Mouse (Mus musculus) neural tube, embryonic 14.5 days (tissue): Measurements from ENCODE around the gene Rab19. TPM values are rescaled to one million over a fixed set of nuclear protein-coding genes. Genes with fewer than 3 reads are reported as not detected.
"Not testable (repeated sequence)": the region's sequence is repeated elsewhere in the genome, so short reads cannot be mapped to it uniquely, and the experiment has no call there.

Experiments
- ATAC-seq: fragments of 200-750 bp; cut with Nextera tagmentation; 2 replicates; pipeline ENCODE4 v1.8.0; 2017; ENCODE audit warnings: low read depth, mild to moderate bottlenecking, moderate TSS enrichment, moderate library complexity
- H3K27ac ChIP-seq: fragments of 300-500 bp; sonication (generic); 2 replicates; pipeline ENCODE4 v1.5.1; 2014; ENCODE audit warnings: low read depth, mild to moderate bottlenecking, control low read depth, low read length, moderate library complexity, mixed read lengths
- H3K27me3 ChIP-seq: fragments of 300-500 bp; sonication (generic); 2 replicates; pipeline ENCODE4 v1.6.1; 2014; ENCODE audit warnings: low read length; ENCODE audit not compliant: control insufficient read depth, insufficient read depth
- H3K36me3 ChIP-seq: fragments of 300-500 bp; sonication (generic); 2 replicates; pipeline ENCODE4 v1.6.1; 2014; ENCODE audit warnings: low read length, mixed read lengths; ENCODE audit not compliant: control insufficient read depth, insufficient read depth
- H3K4me1 ChIP-seq: fragments of 300-500 bp; sonication (generic); 2 replicates; pipeline ENCODE4 v1.6.1; 2014; ENCODE audit warnings: low read length; ENCODE audit not compliant: control insufficient read depth, insufficient read depth
- H3K4me2 ChIP-seq: fragments of 300-500 bp; sonication (generic); 2 replicates; pipeline ENCODE4 v1.6.1; 2014; ENCODE audit warnings: mild to moderate bottlenecking, low read depth, low read length, control low read depth
- H3K4me3 ChIP-seq: fragments of 300-500 bp; sonication (generic); 2 replicates; pipeline ENCODE4 v1.5.1; 2014; ENCODE audit warnings: low read depth, low read length, control low read depth, mixed read lengths
- H3K9ac ChIP-seq: fragments of 300-500 bp; sonication (generic); replicated peaks from 2 replicates; pipeline ENCODE4 v1.6.1; 2014; ENCODE audit warnings: low read depth, mild to moderate bottlenecking, control low read depth, low read length, mixed read lengths
- H3K9me3 ChIP-seq: fragments of 300-500 bp; sonication (generic); 2 replicates; pipeline ENCODE4 v1.6.1; 2016; ENCODE audit warnings: low read length; ENCODE audit not compliant: control insufficient read depth
- WGBS: fragments of 180-500 bp; shearing (Covaris S2); extraction: QIAGEN DNeasy Blood & Tissue Kit; methylation state at CpG from one replicate; pipeline ENCODE4 v1.1.7; 2014; 5-methylcytosine and 5-hydroxymethylcytosine counted together
- polyA plus RNA-seq: library from polyadenylated mRNA; unstranded; fragments of >200 nt; fragmentation: Nextera tagmentation; extraction: Ambion mirVana; gene quantifications from 2 replicates; pipeline ENCODE4 v1.2.1, GENCODE M21; 2014

Rab19 gene
- polyA plus RNA-seq, 1 experiment from 2014 or later, result not detected

DNA sequence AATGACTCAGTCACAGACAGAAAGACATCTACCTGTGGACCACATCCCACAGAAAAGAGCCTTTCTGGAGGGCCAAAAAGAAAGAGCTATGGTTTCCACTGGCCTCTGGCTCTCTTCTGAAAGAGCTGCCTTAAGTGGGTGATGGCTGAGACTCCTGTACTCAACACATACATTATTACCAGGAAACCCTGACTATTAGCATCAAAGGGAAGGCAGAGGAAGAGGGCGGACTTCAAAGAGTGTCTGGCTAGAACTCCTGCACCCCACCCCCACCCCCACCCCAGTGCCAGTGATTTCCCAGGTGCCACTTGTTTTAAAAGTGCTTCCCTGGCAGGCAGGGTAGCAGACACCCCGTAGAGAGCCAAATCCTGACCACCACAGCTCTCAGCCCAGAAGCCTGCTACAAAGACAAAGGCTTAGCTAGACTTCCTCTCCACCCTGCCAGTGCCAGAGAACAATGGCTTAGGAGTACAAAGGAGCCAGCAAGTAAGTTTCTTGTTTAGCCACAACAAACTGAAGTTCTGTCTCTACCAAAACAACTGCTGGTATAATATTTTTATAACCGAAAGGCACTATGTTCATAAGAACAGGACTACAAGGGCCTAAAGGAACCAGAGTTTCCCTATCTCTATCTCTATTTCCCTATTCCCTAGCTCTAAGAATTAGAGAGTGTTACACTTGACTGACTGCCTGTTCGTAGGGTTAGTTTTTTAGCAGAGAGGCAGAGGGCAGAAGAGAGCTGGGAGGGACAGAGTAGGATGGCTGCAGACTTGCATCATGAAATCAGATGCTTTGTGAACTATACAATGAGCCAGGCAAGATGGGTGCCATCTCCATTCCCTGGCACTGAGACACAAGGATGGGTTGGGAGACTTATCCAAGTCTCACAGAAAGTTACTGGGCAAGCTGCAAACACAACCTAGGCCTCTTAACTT is 32.8 kb upstream of the Rab19 start:
- 14% methylated on average over 4 of the region's 4 CpGs for WGBS
- no peak overlapping the region for H3K4me2 ChIP-seq
- peak overlapping the region; percentile 40; the same call in 1 of the 2 replicates for H3K27ac ChIP-seq
- no peak overlapping the region for H3K9ac ChIP-seq
- peaks cover 15% of the 10 kb centered on the region for H3K4me1 ChIP-seq
- peaks cover 35% of the 10 kb centered on the region for H3K36me3 ChIP-seq
- no peak overlapping the region for H3K4me3 ChIP-seq
- no peaks in the 10 kb centered on the region for H3K27me3 ChIP-seq
- no peak for ATAC-seq
- H3K9me3 ChIP-seq, result no peaks in the 10 kb centered on the region

DNA sequence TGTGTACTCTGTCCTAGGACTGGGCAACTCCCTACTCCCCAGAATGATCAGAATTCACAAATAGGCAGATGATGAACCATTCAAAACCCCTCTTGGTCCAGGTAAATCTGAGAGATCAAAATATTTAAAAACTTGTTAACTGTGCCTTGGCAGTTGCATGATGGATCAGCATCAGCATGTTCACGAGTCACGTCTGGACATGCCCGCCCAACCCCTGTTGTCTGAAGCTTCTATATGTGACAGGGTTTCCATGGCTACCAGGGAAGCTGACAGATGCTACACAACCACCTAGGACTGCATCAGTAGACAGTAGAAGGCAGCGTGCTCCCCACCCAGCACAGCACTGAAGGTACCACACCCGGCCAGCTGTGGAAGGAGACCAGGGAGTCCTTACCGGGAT is 32.0 kb upstream of the Rab19 start:
- no peak for ATAC-seq
- 52% methylated on average over 6 of the region's 6 CpGs for WGBS
- Histone ChIP-seq H3K4me2 (no peak overlapping the region), H3K36me3 (peaks cover 35% of the 10 kb centered on the region), H3K27ac (no peak overlapping the region), H3K27me3 (no peaks in the 10 kb centered on the region), H3K4me1 (peaks cover 15% of the 10 kb centered on the region), H3K4me3 (no peak overlapping the region), H3K9me3 (no peaks in the 10 kb centered on the region), H3K9ac (no peak overlapping the region)

DNA sequence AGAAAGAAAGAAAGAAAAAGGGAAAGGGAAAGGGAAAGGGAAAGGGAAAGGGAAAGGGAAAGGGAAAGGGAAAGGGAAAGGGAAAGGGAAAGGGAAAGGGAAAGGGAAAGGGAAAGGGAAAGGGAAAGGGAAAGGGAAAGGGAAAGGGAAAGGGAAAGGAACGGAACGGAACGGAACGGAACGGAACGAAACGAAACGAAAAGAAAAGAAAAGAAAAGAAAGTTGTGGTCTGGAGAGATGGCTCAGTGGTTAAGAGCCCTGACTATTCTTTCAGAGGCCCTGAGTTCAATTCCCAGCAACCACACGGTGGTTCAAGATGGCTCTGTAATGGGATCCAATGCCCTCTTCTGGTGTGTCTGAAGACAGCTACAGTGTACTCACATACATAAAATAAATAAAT is 21.8 kb upstream of the Rab19 start:
- ATAC-seq, H3K4me3 ChIP-seq, H3K27me3 ChIP-seq, H3K4me1 ChIP-seq, H3K9ac ChIP-seq, H3K9me3 ChIP-seq, H3K4me2 ChIP-seq, H3K27ac ChIP-seq: not testable (repeated sequence)
- peaks cover 30% of the 10 kb centered on the region for H3K36me3 ChIP-seq
- 98% methylated on average over 9 of the region's 9 CpGs for WGBS

DNA sequence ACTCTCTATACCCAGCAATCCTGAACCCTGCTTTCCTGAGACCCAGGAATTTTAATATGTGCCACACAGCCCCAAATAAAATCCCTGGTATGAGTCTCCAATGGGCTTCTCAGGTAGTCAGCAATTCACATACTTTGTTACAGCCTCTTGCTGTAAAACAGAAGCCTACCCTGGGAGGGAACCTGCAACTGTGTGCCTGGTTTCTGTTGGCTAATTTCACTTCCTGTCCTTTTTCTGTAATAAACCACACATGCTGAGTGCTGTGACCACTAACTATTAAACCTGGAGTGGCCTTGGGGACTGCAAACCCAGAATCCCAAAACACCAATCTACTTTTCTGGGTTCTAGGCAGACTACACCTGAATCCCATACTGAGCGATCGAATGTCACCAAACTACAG is 18.3 kb upstream of the Rab19 start:
- Histone ChIP-seq H3K36me3 (peaks cover 17% of the 10 kb centered on the region), H3K9me3 (no peaks in the 10 kb centered on the region), H3K4me3 (no peak overlapping the region), H3K27me3 (no peaks in the 10 kb centered on the region), H3K27ac (no peak overlapping the region), H3K9ac (no peak overlapping the region), H3K4me2 (no peak overlapping the region), H3K4me1 (no peaks in the 10 kb centered on the region)
- WGBS, result 97% methylated on average over 2 of the region's 2 CpGs
- ATAC-seq, result no peak

DNA sequence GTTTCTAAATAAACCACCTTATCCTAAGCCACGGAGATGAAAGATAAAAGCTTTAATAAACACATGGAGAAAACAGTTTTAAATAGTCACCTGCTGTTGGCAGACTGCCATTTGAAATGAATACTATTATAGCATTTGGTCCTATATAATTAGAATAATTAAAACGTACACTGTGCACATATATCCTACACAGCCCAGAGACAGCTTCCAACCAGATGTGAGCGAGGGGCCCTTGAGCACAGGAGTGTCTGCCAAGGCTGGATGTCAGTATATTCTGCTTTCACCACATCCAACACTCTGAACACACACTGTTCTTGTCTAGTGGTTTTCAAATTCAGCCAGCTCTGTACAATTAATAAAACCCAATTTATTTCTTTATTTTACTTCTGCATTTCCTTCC is 11.3 kb upstream of the Rab19 start:
- Histone ChIP-seq H3K27me3 (no peaks in the 10 kb centered on the region), H3K4me1 (0 out of 2 replicates have a peak, but pooled peaks cover 4% of the 10 kb centered on the region), H3K9me3 (no peaks in the 10 kb centered on the region), H3K9ac (no peak overlapping the region), H3K27ac (no peak overlapping the region), H3K4me2 (no peak overlapping the region), H3K4me3 (no peak overlapping the region), H3K36me3 (peaks cover 3% of the 10 kb centered on the region)
- 70% methylated on average over 3 of the region's 3 CpGs for WGBS
- peak; percentile 54; the same call in 1 of the 2 replicates for ATAC-seq

DNA sequence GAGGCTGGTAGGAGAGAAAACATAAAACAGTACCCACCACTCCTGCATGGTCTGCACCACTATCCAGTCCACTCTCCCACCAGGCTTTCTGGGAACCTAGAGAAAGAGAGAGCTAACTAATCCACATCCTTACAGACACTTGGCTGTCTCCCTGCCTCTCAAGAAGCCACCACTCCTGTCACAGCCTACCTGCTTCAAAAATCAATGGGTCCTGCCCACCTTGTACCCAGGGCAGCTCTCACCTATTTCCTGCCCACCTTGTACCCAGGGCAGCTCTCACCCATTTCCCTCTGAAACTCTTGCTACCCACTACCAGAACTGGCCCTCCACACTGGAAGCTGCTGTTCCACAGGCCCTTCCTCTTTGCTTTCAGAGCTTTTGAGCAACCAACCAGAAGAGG is 8.9 kb upstream of the Rab19 start:
- Histone ChIP-seq H3K9ac (no peak overlapping the region), H3K27ac (no peak overlapping the region), H3K27me3 (no peaks in the 10 kb centered on the region), H3K4me2 (no peak overlapping the region), H3K4me3 (no peak overlapping the region), H3K4me1 (peaks cover 11% of the 10 kb centered on the region; the same call in 1 of the 2 replicates), H3K9me3 (no peaks in the 10 kb centered on the region), H3K36me3 (no peaks in the 10 kb centered on the region)
- ATAC-seq, result no peak

DNA sequence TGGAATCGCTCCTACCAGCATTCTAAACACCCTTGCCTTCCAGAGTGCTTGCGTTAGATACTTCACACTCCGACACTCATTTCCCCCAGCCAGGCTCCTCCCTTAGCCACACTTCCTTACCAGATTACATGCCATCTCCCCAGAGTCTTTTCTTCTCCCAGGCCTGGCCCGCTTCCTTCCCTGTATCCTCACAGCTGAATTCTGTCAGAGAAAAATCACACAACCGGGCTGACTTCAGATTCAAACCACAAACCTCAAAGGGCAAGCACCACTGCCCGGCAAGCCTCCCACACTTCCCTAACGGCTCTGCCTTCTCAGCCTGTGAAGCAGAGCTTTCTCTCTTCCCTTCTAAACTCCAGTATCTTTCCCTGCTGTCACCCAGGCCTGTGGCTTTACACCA is 8.2 kb upstream of the Rab19 start:
- H3K4me3 ChIP-seq, result no peak overlapping the region
- no peaks in the 10 kb centered on the region for H3K27me3 ChIP-seq
- 45% methylated on average over 7 of the region's 7 CpGs for WGBS
- no peaks in the 10 kb centered on the region for H3K9me3 ChIP-seq
- no peak overlapping the region for H3K9ac ChIP-seq
- H3K4me2 ChIP-seq, result no peak overlapping the region
- ATAC-seq, result no peak
- H3K4me1 ChIP-seq, result peaks cover 11% of the 10 kb centered on the region; the same call in 1 of the 2 replicates
- H3K36me3 ChIP-seq, result no peaks in the 10 kb centered on the region
- H3K27ac ChIP-seq, result no peak overlapping the region

DNA sequence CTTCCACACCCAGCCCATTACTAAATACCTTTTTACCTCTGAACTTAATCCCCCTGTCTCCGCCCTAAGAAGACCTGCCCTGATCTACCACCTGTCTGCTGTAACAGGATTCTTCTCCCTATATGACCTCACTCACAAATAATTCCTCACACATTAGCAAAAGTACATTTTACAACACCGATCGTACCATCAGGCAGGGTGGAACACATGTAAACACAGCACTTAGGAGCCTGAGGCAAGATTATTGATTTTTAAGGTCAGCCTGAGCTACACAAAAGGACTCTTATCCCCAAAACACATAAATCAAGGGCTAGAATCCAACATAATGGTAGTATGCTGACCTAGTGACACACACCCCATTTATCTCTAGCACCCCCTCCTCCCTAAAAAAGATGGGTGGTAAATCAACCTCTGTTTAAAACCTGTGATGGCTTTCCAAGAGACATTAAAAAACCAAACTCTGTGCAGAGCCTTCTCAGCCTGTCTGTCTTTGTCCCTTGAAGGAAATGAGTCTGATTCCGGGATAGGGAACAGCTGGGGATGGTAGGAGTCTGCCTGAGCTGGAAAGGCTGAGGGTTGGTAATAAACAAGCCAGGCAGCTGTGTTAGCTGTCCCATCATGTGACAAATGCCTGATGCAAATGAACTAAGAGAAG is 7.5 kb upstream of the Rab19 start:
- no peak overlapping the region for H3K27ac ChIP-seq
- H3K4me2 ChIP-seq, result no peak overlapping the region
- no peaks in the 10 kb centered on the region for H3K27me3 ChIP-seq
- H3K4me3 ChIP-seq, result no peak overlapping the region
- 25% methylated on average over 4 of the region's 4 CpGs for WGBS
- H3K9me3 ChIP-seq, result no peaks in the 10 kb centered on the region
- H3K9ac ChIP-seq, result no peak overlapping the region
- no peaks in the 10 kb centered on the region for H3K36me3 ChIP-seq
- no peak for ATAC-seq
- peaks cover 11% of the 10 kb centered on the region; the same call in 1 of the 2 replicates for H3K4me1 ChIP-seq

DNA sequence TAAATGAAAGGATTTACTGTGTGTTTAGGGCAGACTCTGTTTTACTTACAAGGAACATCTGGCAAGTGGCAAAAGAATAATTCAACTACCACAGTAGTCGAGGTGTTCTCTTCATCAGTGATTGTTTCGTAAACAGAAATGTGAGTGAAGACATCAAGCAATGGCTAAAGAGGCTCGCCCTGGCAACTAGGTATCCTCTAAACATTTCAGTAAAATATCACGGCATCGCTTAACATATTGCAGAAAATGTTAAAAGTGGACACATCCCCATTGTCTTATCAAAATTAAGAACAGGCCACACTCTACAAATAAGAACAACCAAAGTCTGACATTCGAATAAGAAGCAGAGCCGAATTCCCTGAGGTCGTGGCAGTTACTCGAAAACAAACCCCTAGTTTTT is 4.2 kb upstream of the Rab19 start:
- ATAC-seq, result no peak
- WGBS, result 23% methylated on average over 9 of the region's 9 CpGs
- peaks cover 11% of the 10 kb centered on the region; the same call in 1 of the 2 replicates for H3K4me1 ChIP-seq
- no peaks in the 10 kb centered on the region for H3K9me3 ChIP-seq
- peak overlapping the region; percentile 70 for H3K4me2 ChIP-seq
- H3K36me3 ChIP-seq, result no peaks in the 10 kb centered on the region
- no peak overlapping the region for H3K27ac ChIP-seq
- peak overlapping the region; percentile 87 for H3K9ac ChIP-seq
- peak overlapping the region; percentile 92 for H3K4me3 ChIP-seq
- no peaks in the 10 kb centered on the region for H3K27me3 ChIP-seq
